9 mouse cellular contexts compared by ENCODE assay signal in genomic region chr2:102829201-102829600, GRCm38 (mm10).
DNase-seq lines count a peak whose midpoint lies in the region; TF ChIP-seq lines count a peak whose summit lies in the region.
"Had no signal": no experiment of that assay in that cellular context is flagged by ENCODE, and none has a peak within 500 bp of the region (broad histone marks: within the 10 kb centered on the region; RNA-seq: fewer than 3 reads in every experiment).

No protein-coding gene starts in this region.

- H3K4me1 ChIP-seq in thymus, adult 2 months (replicated peaks; ENCODE audit: control insufficient read depth, insufficient read depth, low read length): no peaks in the 10 kb centered on the region
- peaks cover 15% of the 10 kb centered on the region for H3K4me1 ChIP-seq in embryonic fibroblast, embryonic 13.5 days (ENCODE audit: control insufficient read depth, insufficient read depth, low read length)

- TF ChIP-seq POLR2A in thymus, adult 2 months (IDR thresholded peaks at IDR 0.05; ENCODE audit: control insufficient read depth, extremely low read depth, insufficient read depth, low read length, poor library complexity): no peak
- no peak for TF ChIP-seq POLR2A in embryonic fibroblast, embryonic 13.5 days (IDR thresholded peaks at IDR 0.05; ENCODE audit: low read depth, low read length)

- H3K4me3 ChIP-seq in thymus, adult 2 months (ENCODE audit: control insufficient read depth, insufficient read depth, low read length): no peak overlapping the region
- H3K4me3 ChIP-seq in embryonic fibroblast, embryonic 13.5 days (ENCODE audit: insufficient read depth, low read length): no peak overlapping the region
- H3K4me3 ChIP-seq: myocyte had no signal

- TF ChIP-seq CTCF in thymus, adult 2 months (IDR thresholded peaks at IDR 0.05; ENCODE audit: borderline replicate concordance, control insufficient read depth, extremely low read depth, insufficient read depth, low read length, poor library complexity): no peak
- TF ChIP-seq CTCF in embryonic fibroblast, embryonic 13.5 days (IDR thresholded peaks at IDR 0.05; ENCODE audit: borderline replicate concordance, insufficient read depth, low read length): no peak

- no peaks in the 10 kb centered on the region for H3K36me3 ChIP-seq in thymus, adult 2 months (ENCODE audit: control insufficient read depth, insufficient read depth, low read length)

- DNase-seq in thymus, adult 2 months: peak; percentile 63
- no peak for DNase-seq in thymus, postnatal 0 days (ENCODE audit: low spot score)
- DNase-seq in kidney, adult 9 months: peak; percentile 78
- DNase-seq in left cerebral cortex, postnatal 4 days: peak; percentile 53
- DNase-seq in ovary, postnatal 14 days (ENCODE audit: low spot score): peak; percentile 84
- DNase-seq in urinary bladder, adult 2 months (ENCODE audit: low spot score): peak; percentile 60
- DNase-seq in yolk sac, embryonic 10.5 days (ENCODE audit: low spot score): no peak

- H3K27ac ChIP-seq in thymus, adult 2 months (ENCODE audit: control insufficient read depth, insufficient read depth, low read length): no peak overlapping the region
- H3K27ac ChIP-seq in embryonic fibroblast, embryonic 13.5 days (ENCODE audit: insufficient read depth, low read length): peak overlapping the region; percentile 53; the same call in 1 of the 2 replicates

- H3K27me3 ChIP-seq in thymus, adult 2 months (ENCODE audit: control insufficient read depth, insufficient read depth, low read length): no peaks in the 10 kb centered on the region

- WGBS in thymus, adult 2 months: 96% methylated on average over 3 of the region's 3 CpGs

- intact Hi-C loops in left cerebral cortex, postnatal 4 days (cut with DNase I): no loop called here

Comparison
In these comparisons a context has a peak if more than half of its experiments do, and no peak if none do; other contexts are left out.
1. DNase-seq: peak in thymus, adult 2 months (single experiment), kidney, adult 9 months (single experiment), left cerebral cortex, postnatal 4 days (single experiment), ovary, postnatal 14 days (single experiment) and urinary bladder, adult 2 months (single experiment); none in thymus, postnatal 0 days (single experiment) and yolk sac, embryonic 10.5 days (single experiment).